Mouse (Mus musculus): Measurements from ENCODE around the gene Npas3.

GRCm38 (mm10) chr12:54110930-54111329, 862.5 kb downstream of the Npas3 start:
- no peak for TF ChIP-seq E2F4 (IDR thresholded peaks at IDR 0.05; ENCODE audit: insufficient read depth)
- TF ChIP-seq MAX (IDR thresholded peaks at IDR 0.05; ENCODE audit: low read depth): no peak
- TF ChIP-seq MYOG (IDR thresholded peaks at IDR 0.05; ENCODE audit: control insufficient read depth in 1 of 3, insufficient read depth in 1 of 3, insufficient read length in 2 of 3, low read depth in 2 of 3): no peak
- no peak for TF ChIP-seq USF1 (IDR thresholded peaks at IDR 0.05; ENCODE audit: low read depth)
- TF ChIP-seq MYOD1 (IDR thresholded peaks at IDR 0.05; ENCODE audit: control insufficient read depth in 1 of 3, insufficient read length in 2 of 3, low read depth in 2 of 3): no peak
- no peak for TF ChIP-seq POLR2A (IDR thresholded peaks at IDR 0.05; ENCODE audit: insufficient read length, low read depth)
- no peak for TF ChIP-seq REST (IDR thresholded peaks at IDR 0.05; ENCODE audit: insufficient read depth, insufficient read length)
- no peak for TF ChIP-seq CEBPB (IDR thresholded peaks at IDR 0.05; ENCODE audit: insufficient read depth, poor library complexity, severe bottlenecking)
